Mouse (Mus musculus): ENCODE results near the gene Zfp672.

DNA sequence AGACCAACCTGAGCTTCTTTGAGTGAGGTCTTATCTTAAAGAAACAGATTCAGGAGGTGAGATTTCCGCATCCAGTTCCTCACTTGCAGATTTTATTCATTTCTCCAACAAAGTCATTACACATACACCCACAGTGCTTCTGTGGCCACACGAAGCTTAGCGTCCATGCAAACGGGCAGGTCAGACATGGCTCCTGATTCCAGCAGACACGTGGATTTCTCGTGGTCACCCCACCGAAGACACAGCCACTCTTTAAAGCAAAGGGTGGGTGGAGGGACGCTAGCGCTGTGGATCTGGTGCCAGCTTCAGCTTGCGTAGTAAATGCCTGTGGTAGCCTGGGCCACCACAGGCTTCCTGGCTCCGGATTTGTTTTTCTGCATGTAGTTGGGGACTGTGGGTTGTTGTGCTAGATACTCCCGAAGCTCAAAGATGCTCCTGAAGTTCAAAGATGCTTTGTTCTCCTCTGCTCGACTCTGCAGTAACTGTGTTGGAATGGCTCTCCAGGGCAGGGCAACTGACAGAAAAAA, 48.1 kb downstream of the Zfp672 start:
- TF ChIP-seq POLR2A (IDR thresholded peaks at IDR 0.05; ENCODE audit: insufficient read depth, low read depth, low read length), result no peak
- no peak for TF ChIP-seq CTCF (IDR thresholded peaks at IDR 0.05)

Data from heart, adult 2 months (tissue).